Mouse (Mus musculus) layer of hippocampus, postnatal 25 days (tissue): Measurements from ENCODE around the gene Pgm2. TPM values are rescaled to one million over a fixed set of nuclear protein-coding genes. Genes with fewer than 3 reads are reported as not detected.

Experiments
- DNase-seq, 2 experiments: peaks; one replicate each; pipeline ENCODE4 v3.0.0; 2022; ENCODE audit warnings: mixed read lengths in 2 of 2, low spot score in 1 of 2; ENCODE audit errors: extremely low spot score in 1 of 2
- total RNA-seq, 2 experiments: library from RNA; stranded (reverse); gene quantifications; 2 replicates each; pipeline ENCODE4 v1.2.3; 2021

Gene Pgm2
- 10 to 100 TPM; 10.8 to 11.4 TPM for total RNA-seq

- DNase-seq = peak; percentile 64 to 77
Observed at GRCm38 (mm10) chr5:64092748-64093292, at the start of gene Pgm2. Gene Pgm2 (plus strand): TSS chr5:64092950.

GRCm38 (mm10) chr5:64043694-64044453 is 48.9 kb upstream of the Pgm2 start:
- no peak for DNase-seq

GRCm38 (mm10) chr5:64044790-64045189 is 48.0 kb upstream of the Pgm2 start:
- DNase-seq = peak in 1 of 2 experiments; percentile 24

DNA sequence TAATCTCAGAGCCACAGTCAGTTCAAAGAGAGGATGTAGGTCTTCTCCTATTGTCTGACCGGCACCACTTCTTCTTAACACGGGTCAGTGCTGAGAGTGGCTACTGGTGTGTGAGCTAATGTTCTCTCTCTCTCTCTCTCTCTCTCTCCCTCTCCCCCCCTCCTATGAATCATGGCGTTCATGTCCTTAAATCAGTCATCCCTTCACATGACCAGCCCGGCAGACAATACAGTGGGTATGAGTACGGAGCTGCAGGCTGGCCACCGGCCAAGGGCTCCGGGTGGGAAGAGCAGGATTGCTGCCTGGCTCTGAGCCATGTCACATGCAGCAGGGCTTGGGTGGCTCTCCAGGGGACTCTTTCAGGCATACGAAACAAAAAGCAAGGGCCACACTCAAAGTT is 47.2 kb upstream of the Pgm2 start:
- DNase-seq = peak in 1 of 2 experiments; percentile 13

GRCm38 (mm10) chr5:64046995-64047394 is 45.8 kb upstream of the Pgm2 start:
- DNase-seq = no peak

DNA sequence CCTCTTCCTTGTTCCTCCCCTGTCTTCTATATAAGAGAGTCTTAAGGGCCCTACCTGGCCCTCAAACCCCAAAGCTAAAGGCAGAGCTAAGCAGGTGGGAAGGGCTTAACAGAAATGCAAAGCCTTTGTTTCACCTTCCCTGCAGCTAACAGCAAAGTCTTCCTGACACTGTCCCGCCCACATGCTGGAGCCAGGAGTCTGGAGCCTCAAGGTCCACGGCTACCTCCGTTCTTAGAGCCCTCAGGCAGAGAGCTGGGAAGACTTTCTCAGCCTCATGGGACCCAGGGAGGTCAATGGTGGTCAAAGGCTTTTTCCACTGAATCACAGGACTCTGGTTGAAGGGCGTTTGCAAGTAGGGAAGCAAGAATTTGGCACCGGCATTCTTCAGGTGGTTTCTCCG is 44.8 kb upstream of the Pgm2 start:
- DNase-seq = no peak

DNA sequence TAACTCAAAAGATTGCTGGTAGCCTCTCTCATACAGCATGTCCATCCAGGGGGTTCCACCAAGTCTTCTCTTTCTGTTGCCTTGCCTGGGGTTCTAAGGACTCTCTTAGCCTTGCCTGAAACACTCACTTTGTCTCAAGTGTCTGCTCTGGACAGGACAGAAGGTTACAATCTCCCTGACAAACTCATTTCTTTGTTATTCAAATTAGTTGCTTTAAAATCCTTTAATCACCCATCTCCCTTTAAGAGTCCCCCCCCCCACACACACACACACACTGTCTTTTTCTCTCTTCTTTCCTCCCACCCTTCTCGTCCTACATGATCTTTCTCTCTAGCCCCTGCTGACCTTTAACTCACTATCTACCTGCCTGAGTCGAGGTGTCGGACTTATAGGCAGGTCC is 44.1 kb upstream of the Pgm2 start:
- no peak for DNase-seq

DNA sequence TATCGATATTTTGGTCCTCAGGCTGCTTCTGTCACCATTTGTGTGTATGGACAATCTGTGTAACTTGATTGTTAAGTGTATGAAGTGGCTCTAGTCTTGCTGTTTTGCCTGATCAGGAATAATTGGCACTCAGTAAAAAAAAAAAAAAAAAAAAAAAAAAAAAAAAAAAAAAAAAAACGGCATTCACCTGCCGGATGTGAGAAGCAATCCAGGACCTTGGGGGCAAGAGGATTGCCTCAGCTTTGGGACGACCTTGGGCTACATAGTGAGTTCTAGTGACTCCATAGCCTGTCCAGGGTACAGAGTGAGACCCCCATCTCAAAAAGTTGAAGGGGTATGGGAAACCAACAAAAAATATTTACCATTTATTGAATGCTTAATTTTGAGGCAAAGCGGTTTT is 43.5 kb upstream of the Pgm2 start:
- DNase-seq = no peak

GRCm38 (mm10) chr5:64053010-64053409 is 39.7 kb upstream of the Pgm2 start:
- no peak for DNase-seq

GRCm38 (mm10) chr5:64056210-64056609 is 36.5 kb upstream of the Pgm2 start:
- DNase-seq = no peak

- no peak for DNase-seq
Observed at GRCm38 (mm10) chr5:64060881-64061280, 31.9 kb upstream of the Pgm2 start.

- DNase-seq = no peak
Observed at GRCm38 (mm10) chr5:64061643-64062042, 31.1 kb upstream of the Pgm2 start.

GRCm38 (mm10) chr5:64062882-64063621 is 29.7 kb upstream of the Pgm2 start:
- DNase-seq = no peak

DNA sequence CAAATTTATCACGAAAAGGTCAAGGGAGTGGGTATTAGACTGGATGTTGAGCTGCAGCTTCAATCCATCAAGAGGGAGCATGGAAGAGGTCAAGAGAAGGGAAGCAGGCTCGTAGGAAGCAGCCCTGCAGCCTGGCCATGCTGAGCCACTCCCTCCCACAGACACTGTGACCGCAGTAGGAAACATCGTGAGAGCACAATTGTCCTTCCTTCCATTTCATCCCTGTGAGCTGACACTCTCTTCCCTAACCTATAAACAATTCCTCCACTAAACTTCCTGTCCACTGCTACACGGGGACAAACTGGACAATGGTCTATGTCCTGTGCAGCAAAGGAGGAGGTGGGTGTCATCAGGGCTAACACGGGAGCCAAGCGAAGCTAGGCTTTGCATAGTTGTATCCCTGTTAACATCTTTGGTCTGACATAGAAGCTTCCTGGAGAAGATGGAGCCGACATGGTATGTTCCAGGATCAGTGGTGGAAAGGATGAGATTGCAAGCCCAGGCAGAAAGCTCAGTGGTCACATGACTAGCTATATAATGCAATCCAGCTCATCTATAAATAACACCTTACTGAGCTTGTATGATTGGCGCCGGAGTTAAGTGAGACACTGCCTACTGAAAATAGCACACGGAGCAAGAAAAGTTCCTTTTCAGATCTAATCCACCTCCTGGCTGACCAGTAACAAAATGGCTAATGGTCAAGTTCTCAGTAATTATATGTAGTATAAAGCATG is 29.0 kb upstream of the Pgm2 start:
- DNase-seq = no peak

GRCm38 (mm10) chr5:64064401-64064800 is 28.3 kb upstream of the Pgm2 start:
- DNase-seq = no peak

- DNase-seq = no peak
Observed at GRCm38 (mm10) chr5:64065497-64066046, 27.2 kb upstream of the Pgm2 start.

- no peak for DNase-seq
Observed at GRCm38 (mm10) chr5:64066159-64066558, 26.6 kb upstream of the Pgm2 start.

DNA sequence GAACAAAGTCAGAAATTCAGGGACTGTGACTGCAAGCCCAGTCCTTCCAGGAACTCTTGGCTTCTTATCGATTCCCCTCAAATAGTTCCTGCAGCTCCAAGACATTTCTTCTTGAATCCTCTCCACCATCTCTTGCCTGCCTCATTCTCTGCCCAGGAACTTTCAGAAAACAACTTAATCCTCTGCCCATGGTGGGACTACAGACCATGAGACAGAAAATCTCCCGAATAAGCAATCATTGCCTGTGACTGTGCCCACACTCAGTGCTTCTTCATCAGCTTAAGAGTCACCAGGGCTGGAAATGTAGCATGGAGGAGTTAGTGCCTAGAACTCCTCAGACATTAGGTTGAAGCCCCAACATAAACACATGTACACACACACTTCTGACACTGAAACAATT is 25.2 kb upstream of the Pgm2 start:
- DNase-seq = no peak

DNA sequence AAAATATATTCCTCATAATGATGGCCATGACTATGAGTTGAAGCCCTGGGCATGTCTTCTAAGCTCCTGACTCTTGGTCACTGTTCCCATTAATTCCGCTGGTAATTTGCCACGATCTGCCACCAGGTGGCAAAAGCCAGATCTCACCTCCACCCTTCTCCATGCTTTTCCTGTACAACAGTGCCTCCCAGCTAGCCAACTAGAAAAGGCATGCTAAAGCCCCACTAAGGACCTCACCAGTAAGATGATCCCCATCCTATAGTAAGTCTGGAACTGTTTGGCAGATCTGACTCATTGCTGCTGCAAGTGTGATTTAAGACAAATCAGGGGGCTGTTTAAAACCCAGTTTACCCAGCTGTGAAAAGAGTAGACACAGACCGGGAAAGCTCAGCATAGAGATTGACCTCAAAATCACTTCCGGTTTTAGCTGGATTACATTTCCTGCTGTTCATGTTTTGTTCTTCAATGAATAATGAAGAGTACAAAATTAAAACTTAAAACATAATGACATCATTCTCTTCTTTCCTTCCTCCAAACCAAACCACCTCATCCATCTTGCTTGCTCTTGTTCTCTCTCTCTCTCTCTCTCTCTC is 22.6 kb upstream of the Pgm2 start:
- peak in 1 of 2 experiments; percentile 33 for DNase-seq
